ENCODE assay signal across 8 mouse cellular contexts in genomic region chr5:101659411-101659971, GRCm38 (mm10). TPM values are rescaled to one million over a fixed set of nuclear protein-coding genes. Genes with fewer than 3 reads are reported as not detected.
A peak's percentile ranks its signal among the peaks of the same experiment; 100 is the strongest.
DNase-seq lines count a peak whose midpoint lies in the region; ATAC-seq and TF ChIP-seq lines count a peak whose summit lies in the region.

No protein-coding gene starts in this region.

- DNase-seq in kidney, adult 2 months, result no peak
- DNase-seq in brain, embryonic 14.5 days (ENCODE audit: low read depth), result peak; percentile 75
- peak; percentile 78 for DNase-seq in hindbrain, embryonic 11.5 days (ENCODE audit: low spot score)
- no peak for DNase-seq in midbrain, postnatal 0 days (ENCODE audit: low spot score)
- DNase-seq in frontal cortex, postnatal 36 days (ENCODE audit: low spot score in 2 of 2), result no peak
- no peak for DNase-seq in spleen, adult 18-20 months

- H3K27ac ChIP-seq in kidney, embryonic 14.5 days (ENCODE audit: low read depth, low read length), result no peak overlapping the region
- H3K27ac ChIP-seq in kidney, adult 2 months (ENCODE audit: insufficient read depth, low read depth, low read length), result no peak overlapping the region
- no peak overlapping the region for H3K27ac ChIP-seq in hindbrain, embryonic 11.5 days (ENCODE audit: low read depth, low read length)
- H3K27ac ChIP-seq in midbrain, postnatal 0 days (ENCODE audit: low read depth, low read length), result no peak overlapping the region

- no peaks in the 10 kb centered on the region for H3K36me3 ChIP-seq in kidney, embryonic 14.5 days (ENCODE audit: control insufficient read depth, insufficient read depth, low read length)
- no peaks in the 10 kb centered on the region for H3K36me3 ChIP-seq in kidney, adult 2 months (ENCODE audit: control insufficient read depth, insufficient read depth, low read length)
- no peaks in the 10 kb centered on the region for H3K36me3 ChIP-seq in hindbrain, embryonic 11.5 days (ENCODE audit: control insufficient read depth, insufficient read depth, low read length)
- no peaks in the 10 kb centered on the region for H3K36me3 ChIP-seq in midbrain, postnatal 0 days (ENCODE audit: insufficient read depth, low read length)

- TF ChIP-seq POLR2A in kidney, adult 2 months (IDR thresholded peaks at IDR 0.05; ENCODE audit: low read depth, low read length), result no peak
- TF ChIP-seq POLR2A in brain, embryonic 14.5 days (IDR thresholded peaks at IDR 0.05; ENCODE audit: borderline replicate concordance, extremely low read depth, insufficient read depth, insufficient read length, poor library complexity, severe bottlenecking), result no peak

- no peaks in the 10 kb centered on the region for H3K9me3 ChIP-seq in kidney, embryonic 14.5 days (ENCODE audit: control insufficient read depth, low read length)
- H3K9me3 ChIP-seq in hindbrain, embryonic 11.5 days (ENCODE audit: control insufficient read depth, low read length), result no peaks in the 10 kb centered on the region
- no peaks in the 10 kb centered on the region for H3K9me3 ChIP-seq in midbrain, postnatal 0 days (ENCODE audit: low read length)

- no peak for TF ChIP-seq CTCF in kidney, adult 2 months (conservative IDR thresholded peaks at IDR 0.05; ENCODE audit: insufficient read depth, insufficient read length, low read depth, low read length)
- no peak for TF ChIP-seq CTCF in brain, embryonic 14.5 days (IDR thresholded peaks at IDR 0.05; ENCODE audit: borderline replicate concordance, extremely low read depth, insufficient read depth, insufficient read length)
- TF ChIP-seq CTCF in midbrain, postnatal 0 days (IDR thresholded peaks at IDR 0.05), result no peak

- no peak for ATAC-seq in kidney, embryonic 14.5 days (ENCODE audit: low FRiP score, low TSS enrichment)
- peak; percentile 18; the same call in 1 of the 2 replicates for ATAC-seq in hindbrain, embryonic 11.5 days (ENCODE audit: low FRiP score)
- no peak for ATAC-seq in midbrain, postnatal 0 days (ENCODE audit: low FRiP score)
- ATAC-seq in erythroid progenitor cell, adult 5-6 weeks (replicated peaks; ENCODE audit: low FRiP score, poor library complexity, severe bottlenecking), result no peak

- H3K4me2 ChIP-seq in kidney, embryonic 14.5 days (replicated peaks; ENCODE audit: low read depth, low read length), result peak overlapping the region; percentile 19
- H3K4me2 ChIP-seq in hindbrain, embryonic 11.5 days (replicated peaks; ENCODE audit: low read depth, low read length), result peak overlapping the region; percentile 32
- peak overlapping the region; percentile 2; the same call in 1 of the 2 replicates for H3K4me2 ChIP-seq in midbrain, postnatal 0 days (ENCODE audit: low read depth, low read length, poor library complexity, severe bottlenecking)

- under 1% methylated on average over 38 of the region's 39 CpGs for WGBS in kidney, embryonic 14.5 days
- WGBS in kidney, adult 2 months, result 9% methylated on average over 39 of the region's 39 CpGs
- WGBS in hindbrain, embryonic 11.5 days, result under 1% methylated on average over 38 of the region's 39 CpGs
- 2% methylated on average over 38 of the region's 39 CpGs for WGBS in midbrain, postnatal 0 days

- peaks cover 85% of the 10 kb centered on the region for H3K27me3 ChIP-seq in kidney, embryonic 14.5 days (ENCODE audit: control insufficient read depth, insufficient read depth, low read length)
- H3K27me3 ChIP-seq in kidney, adult 2 months (replicated peaks; ENCODE audit: control insufficient read depth, insufficient read depth, low read length), result peaks cover 17% of the 10 kb centered on the region
- H3K27me3 ChIP-seq in hindbrain, embryonic 11.5 days (ENCODE audit: control insufficient read depth, insufficient read depth, low read length), result peaks cover 83% of the 10 kb centered on the region
- H3K27me3 ChIP-seq in midbrain, postnatal 0 days (ENCODE audit: insufficient read depth, low read length), result peaks cover 59% of the 10 kb centered on the region

- H3K9ac ChIP-seq in kidney, embryonic 14.5 days (ENCODE audit: low read depth, low read length), result no peak overlapping the region
- peak overlapping the region; percentile 40 for H3K9ac ChIP-seq in hindbrain, embryonic 11.5 days (ENCODE audit: low read depth, low read length)
- no peak overlapping the region for H3K9ac ChIP-seq in midbrain, postnatal 0 days (replicated peaks; ENCODE audit: low read length, poor library complexity, severe bottlenecking)

- peaks cover 13% of the 10 kb centered on the region for H3K4me1 ChIP-seq in kidney, embryonic 14.5 days (ENCODE audit: control insufficient read depth, insufficient read depth, low read length)
- H3K4me1 ChIP-seq in kidney, adult 2 months (ENCODE audit: control insufficient read depth, insufficient read depth, low read length), result no peaks in the 10 kb centered on the region
- peaks cover 8% of the 10 kb centered on the region for H3K4me1 ChIP-seq in hindbrain, embryonic 11.5 days (replicated peaks; ENCODE audit: control insufficient read depth, insufficient read depth, low read length)
- H3K4me1 ChIP-seq in midbrain, postnatal 0 days (ENCODE audit: insufficient read depth, low read length), result no peaks in the 10 kb centered on the region

- H3K4me3 ChIP-seq in kidney, embryonic 14.5 days (ENCODE audit: low read length), result peak overlapping the region; percentile 20
- no peak overlapping the region for H3K4me3 ChIP-seq in kidney, adult 2 months (ENCODE audit: insufficient read depth, low read depth, low read length)
- H3K4me3 ChIP-seq in hindbrain, embryonic 11.5 days (ENCODE audit: low read depth, low read length), result peak overlapping the region; percentile 54
- H3K4me3 ChIP-seq in midbrain, postnatal 0 days (ENCODE audit: low read depth, low read length), result 0 out of 2 replicates have a peak overlapping the region, but pooled peaks have one; percentile 8

RNA-seq across cellular contexts. Expression of gene Nkx6-1, which starts 5.3 kb away (rescaled TPM):
- polyA plus RNA-seq in kidney, embryonic 14.5 days (2014; fragmentation: Nextera tagmentation; extraction: Ambion mirVana), result 0.70 and 0.86 TPM in 2 replicates
- polyA plus RNA-seq in kidney, adult 2 months (2012; rRNA removed), result 0.08 and 0.16 TPM in 2 replicates
- polyA plus RNA-seq in brain, embryonic 14.5 days (2012; rRNA removed), result 3.3 and 9.3 TPM in 2 replicates
- 9.8 and 14.7 TPM in 2 replicates for polyA plus RNA-seq in hindbrain, embryonic 11.5 days (2014; fragmentation: Nextera tagmentation; extraction: Ambion mirVana)
- total RNA-seq in midbrain, postnatal 0 days (2014; rRNA removed), result 1.3 and 1.4 TPM in 2 replicates
- 1.4 and 1.9 TPM in 2 replicates for polyA plus RNA-seq in midbrain, postnatal 0 days (2015; fragmentation: Nextera tagmentation; extraction: Ambion mirVana)
- total RNA-seq in erythroid progenitor cell, adult 5-6 weeks (2015; ENCODE audit: low replicate concordance), result not detected in 2 replicates
- not detected in 2 replicates for total RNA-seq in erythroid progenitor cell, adult 5-6 weeks (2017; ENCODE audit: low replicate concordance)

Comparison
In these comparisons a context has a peak if more than half of its experiments do, and no peak if none do; other contexts are left out.
1. DNase-seq: peak in brain, embryonic 14.5 days (single experiment) and hindbrain, embryonic 11.5 days (single experiment); none in kidney, adult 2 months (single experiment), midbrain, postnatal 0 days (single experiment), frontal cortex, postnatal 36 days (0 of 2) and spleen, adult 18-20 months (0 of 2).
2. Peak in every context shown above with its lines, with median percentiles within 50 percentile points of each other: H3K4me2 ChIP-seq.